Mouse (Mus musculus): ENCODE data around the gene Kctd11.
A peak's percentile ranks its signal among the peaks of the same experiment; 100 is the strongest.
"Not testable (repeated sequence)": the region's sequence is repeated elsewhere in the genome, so short reads cannot be mapped to it uniquely, and the experiment has no call there.

The Kctd11 gene

GRCm38 (mm10) chr11:69881787-69882670, 823 bp upstream of the Kctd11 start:
- no peak for DNase-seq (ENCODE audit: low spot score in 2 of 2)

GRCm38 (mm10) chr11:69880506-69880852, 727 bp downstream of the Kctd11 start:
- peak; percentile 37 to 54 for DNase-seq (ENCODE audit: low spot score in 2 of 2)

GRCm38 (mm10) chr11:69879711-69880110, 1.5 kb downstream of the Kctd11 start:
- DNase-seq (ENCODE audit: low spot score in 2 of 2), result no peak

- DNase-seq (ENCODE audit: low spot score in 2 of 2), result no peak
These were observed 2.3 kb downstream of the Kctd11 start for GRCm38 (mm10) chr11:69878952-69879351.

GRCm38 (mm10) chr11:69878399-69878798, 2.8 kb downstream of the Kctd11 start:
- no peak for DNase-seq (ENCODE audit: low spot score in 2 of 2)

GRCm38 (mm10) chr11:69877878-69878277, 3.3 kb downstream of the Kctd11 start, which contains the start of gene Tmem95:
Gene Tmem95, minus strand, starts transcription at chr11:69878018.
- DNase-seq (ENCODE audit: low spot score in 2 of 2), result no peak

GRCm38 (mm10) chr11:69876867-69877266, 4.3 kb downstream of the Kctd11 start:
- peak; percentile 71 to 72 for DNase-seq (ENCODE audit: low spot score in 2 of 2)

- peak in 1 of 2 experiments; percentile 22 for DNase-seq (ENCODE audit: low spot score in 2 of 2)
These were observed 5.0 kb downstream of the Kctd11 start for GRCm38 (mm10) chr11:69876186-69876585.

- DNase-seq (ENCODE audit: low spot score in 2 of 2), result no peak
These were observed 8.8 kb downstream of the Kctd11 start for GRCm38 (mm10) chr11:69872451-69872850.

- no peak for DNase-seq (ENCODE audit: low spot score in 2 of 2)
These were observed 9.4 kb downstream of the Kctd11 start for GRCm38 (mm10) chr11:69871822-69872221.

GRCm38 (mm10) chr11:69870289-69871069, 10.7 kb downstream of the Kctd11 start:
- DNase-seq (ENCODE audit: low spot score in 2 of 2), result no peak

GRCm38 (mm10) chr11:69867335-69867734, 13.9 kb downstream of the Kctd11 start:
- no peak for DNase-seq (ENCODE audit: low spot score in 2 of 2)

GRCm38 (mm10) chr11:69865561-69865960, 15.6 kb downstream of the Kctd11 start:
- no peak for DNase-seq (ENCODE audit: low spot score in 2 of 2)

- no peak for DNase-seq (ENCODE audit: low spot score in 2 of 2)
These were observed 16.9 kb downstream of the Kctd11 start for GRCm38 (mm10) chr11:69864138-69864860.

GRCm38 (mm10) chr11:69863729-69864128, 17.5 kb downstream of the Kctd11 start:
- not testable (repeated sequence) for DNase-seq (ENCODE audit: low spot score in 2 of 2)

- DNase-seq (ENCODE audit: low spot score in 2 of 2), result no peak
These were observed 22.9 kb downstream of the Kctd11 start, which contains the start of gene Tnk1 for GRCm38 (mm10) chr11:69858113-69858998. Gene Tnk1, minus strand, starts transcription at chr11:69858730.

- DNase-seq (ENCODE audit: low spot score in 2 of 2), result no peak
These were observed 25.9 kb downstream of the Kctd11 start for GRCm38 (mm10) chr11:69855347-69855746.

GRCm38 (mm10) chr11:69854680-69855079, 26.5 kb downstream of the Kctd11 start:
- no peak for DNase-seq (ENCODE audit: low spot score in 2 of 2)

GRCm38 (mm10) chr11:69853994-69854393, 27.2 kb downstream of the Kctd11 start:
- DNase-seq (ENCODE audit: low spot score in 2 of 2), result no peak

GRCm38 (mm10) chr11:69850754-69851153, 30.5 kb downstream of the Kctd11 start:
- DNase-seq (ENCODE audit: low spot score in 2 of 2), result no peak

GRCm38 (mm10) chr11:69849884-69850283, 31.3 kb downstream of the Kctd11 start:
- no peak for DNase-seq (ENCODE audit: low spot score in 2 of 2)

All from right cerebral cortex, adult 2 months (tissue).